Mouse (Mus musculus) midbrain, postnatal 0 days (tissue): ENCODE data around the gene Rbm24. TPM values are rescaled to one million over a fixed set of nuclear protein-coding genes. Genes with fewer than 3 reads are reported as not detected.

Source experiments
- ATAC-seq: fragments of 200-750 bp; cut with Nextera tagmentation; 2 replicates; pipeline ENCODE4 v1.8.0; 2017; ENCODE audit warnings: moderate number of reproducible peaks, mild to moderate bottlenecking, moderate TSS enrichment, moderate library complexity; ENCODE audit not compliant: low FRiP score
- DNase-seq: peaks from one replicate; pipeline ENCODE4 v3.0.0-alpha.2; 2015; ENCODE audit warnings: low spot score
- H3K27ac ChIP-seq: fragments of 300-500 bp; sonication (generic); 2 replicates; pipeline ENCODE4 v1.5.1; 2014; ENCODE audit warnings: low read depth, mild to moderate bottlenecking, low read length, mixed read lengths
- H3K27me3 ChIP-seq: fragments of 300-500 bp; sonication (generic); 2 replicates; pipeline ENCODE4 v1.6.1; 2014; ENCODE audit warnings: low read length, control low read depth, mixed read lengths; ENCODE audit not compliant: insufficient read depth
- H3K36me3 ChIP-seq: fragments of 300-500 bp; sonication (generic); 2 replicates; pipeline ENCODE4 v1.6.1; 2014; ENCODE audit warnings: low read length, control low read depth, mixed read lengths; ENCODE audit not compliant: insufficient read depth
- H3K4me1 ChIP-seq: fragments of 300-500 bp; sonication (generic); 2 replicates; pipeline ENCODE4 v1.6.1; 2014; ENCODE audit warnings: mild to moderate bottlenecking, control low read depth, antibody characterized with exemption, low read length, mixed read lengths; ENCODE audit not compliant: insufficient read depth
- H3K4me2 ChIP-seq: fragments of 300-500 bp; sonication (generic); 2 replicates; pipeline ENCODE4 v1.6.1; 2014; ENCODE audit warnings: low read depth, mild to moderate bottlenecking, low read length, mixed read lengths; ENCODE audit not compliant: poor library complexity, severe bottlenecking
- H3K4me3 ChIP-seq: fragments of 300-500 bp; sonication (generic); 2 replicates; pipeline ENCODE4 v1.5.1; 2014; ENCODE audit warnings: low read depth, mild to moderate bottlenecking, low read length, moderate library complexity
- H3K9ac ChIP-seq: fragments of 300-500 bp; sonication (generic); replicated peaks from 2 replicates; pipeline ENCODE4 v1.6.1; 2014; ENCODE audit warnings: mild to moderate bottlenecking, low read length, moderate library complexity, mixed read lengths; ENCODE audit not compliant: poor library complexity, severe bottlenecking
- H3K9me3 ChIP-seq: fragments of 300-500 bp; sonication (generic); 2 replicates; pipeline ENCODE4 v1.6.1; 2016; ENCODE audit warnings: low read length, control low read depth
- CTCF ChIP-seq: IDR thresholded peaks from 2 replicates; pipeline ENCODE4 v1.5.1; 2016; ENCODE audit warnings: antibody characterized with exemption, mild to moderate bottlenecking
- WGBS: fragments of 180-500 bp; shearing (Covaris S2); extraction: QIAGEN DNeasy Blood & Tissue Kit; methylation state at CpG from one replicate; pipeline ENCODE4 v1.1.7; 2014; 5-methylcytosine and 5-hydroxymethylcytosine counted together
- polyA plus RNA-seq: library from polyadenylated mRNA; unstranded; fragments of >200 nt; fragmentation: Nextera tagmentation; extraction: Ambion mirVana; gene quantifications from 2 replicates; pipeline ENCODE4 v1.2.1, GENCODE M21; 2015
- total RNA-seq: library from RNA; depleted of rRNA; stranded (reverse); fragments of >200 nt; gene quantifications from 2 replicates; pipeline ENCODE4 v1.2.3, GENCODE M21; 2014

Rbm24 gene
- total and polyA plus RNA-seq, 2 experiments from 2014 or later = 4.0 to 20.1 TPM

- DNase-seq (peak; percentile 62), ATAC-seq (no peak)
- no peaks in the 10 kb centered on the region for H3K36me3 ChIP-seq
- no peak for TF ChIP-seq CTCF
- WGBS = 82% methylated on average over 8 of the region's 8 CpGs
- H3K4me2 ChIP-seq = no peak overlapping the region
- H3K9ac ChIP-seq = no peak overlapping the region
- no peak overlapping the region for H3K27ac ChIP-seq
- no peaks in the 10 kb centered on the region for H3K9me3 ChIP-seq
- 0 out of 2 replicates have a peak, but pooled peaks cover 3% of the 10 kb centered on the region for H3K4me1 ChIP-seq
- no peaks in the 10 kb centered on the region for H3K27me3 ChIP-seq
- H3K4me3 ChIP-seq = no peak overlapping the region
Observed at GRCm38 (mm10) chr13:46416021-46416420, 2.2 kb upstream of the Rbm24 start.

DNA sequence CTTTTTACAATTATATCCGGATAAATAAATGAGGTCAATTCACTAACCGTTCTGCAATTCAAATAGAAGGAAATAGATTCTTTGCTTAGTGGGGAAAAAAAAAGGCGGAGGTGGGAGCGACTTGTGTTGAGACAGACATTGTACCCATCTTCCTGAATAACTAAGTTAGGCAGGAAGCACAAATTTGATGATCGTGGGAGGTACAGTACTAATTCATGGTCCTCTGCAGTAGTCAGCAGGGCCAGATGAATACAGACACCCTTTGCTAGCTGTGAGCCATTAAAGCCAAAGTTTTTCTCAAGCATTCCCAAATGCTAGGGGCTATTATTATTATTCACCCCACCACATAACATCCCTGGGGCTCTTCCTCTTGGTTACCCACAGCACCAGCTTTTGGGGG, 640 bp upstream of the Rbm24 start:
- no peaks in the 10 kb centered on the region for H3K36me3 ChIP-seq
- peak overlapping the region; percentile 97 for H3K4me2 ChIP-seq
- WGBS = 78% methylated on average over 5 of the region's 5 CpGs
- 0 out of 2 replicates have a peak, but pooled peaks cover 3% of the 10 kb centered on the region for H3K4me1 ChIP-seq
- H3K9ac ChIP-seq = 0 out of 2 replicates have a peak overlapping the region, but pooled peaks have one; percentile 77
- peak overlapping the region; percentile 57 for H3K4me3 ChIP-seq
- H3K27me3 ChIP-seq = no peaks in the 10 kb centered on the region
- H3K9me3 ChIP-seq = no peaks in the 10 kb centered on the region
- TF ChIP-seq CTCF = no peak
- DNase-seq = no peak
- H3K27ac ChIP-seq = peak overlapping the region; percentile 71
- no peak for ATAC-seq

DNA sequence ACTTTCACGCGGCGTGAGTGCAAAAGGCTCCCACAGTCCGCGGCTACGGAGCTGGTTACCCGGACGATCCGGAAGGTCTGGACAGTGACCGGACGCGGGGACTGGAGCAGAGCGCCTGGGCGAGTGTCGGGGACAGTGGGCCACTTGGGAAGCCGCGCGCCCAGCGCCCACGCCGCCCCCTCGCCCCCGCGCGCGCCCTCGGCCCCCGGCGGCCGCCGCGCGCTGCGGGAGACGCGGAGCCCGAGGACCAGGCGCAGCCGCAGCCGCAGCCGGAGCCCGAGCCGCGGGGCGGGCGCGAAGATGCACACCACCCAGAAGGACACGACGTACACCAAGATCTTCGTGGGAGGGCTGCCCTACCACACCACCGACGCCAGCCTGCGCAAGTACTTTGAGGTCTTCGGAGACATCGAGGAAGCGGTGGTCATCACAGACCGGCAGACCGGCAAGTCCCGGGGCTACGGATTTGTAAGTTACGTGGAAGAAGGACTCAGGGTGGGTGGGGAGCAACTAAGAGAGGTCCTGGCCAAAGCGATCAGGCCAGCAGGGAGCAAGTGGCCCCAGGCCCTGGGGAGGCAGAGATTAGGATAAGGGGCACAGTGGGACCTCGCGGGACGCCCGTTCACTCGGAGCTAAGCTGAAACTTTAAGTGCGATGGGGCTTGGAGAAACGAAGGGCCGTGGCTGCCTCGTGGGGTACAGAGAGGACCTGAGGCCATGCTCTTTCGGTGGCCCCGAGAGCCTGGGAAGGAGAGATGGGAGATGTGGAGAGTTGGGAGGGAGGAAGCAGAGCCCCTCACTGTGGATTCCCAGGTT, 704 bp downstream of the Rbm24 start:
- DNase-seq = peak; percentile 14

DNA sequence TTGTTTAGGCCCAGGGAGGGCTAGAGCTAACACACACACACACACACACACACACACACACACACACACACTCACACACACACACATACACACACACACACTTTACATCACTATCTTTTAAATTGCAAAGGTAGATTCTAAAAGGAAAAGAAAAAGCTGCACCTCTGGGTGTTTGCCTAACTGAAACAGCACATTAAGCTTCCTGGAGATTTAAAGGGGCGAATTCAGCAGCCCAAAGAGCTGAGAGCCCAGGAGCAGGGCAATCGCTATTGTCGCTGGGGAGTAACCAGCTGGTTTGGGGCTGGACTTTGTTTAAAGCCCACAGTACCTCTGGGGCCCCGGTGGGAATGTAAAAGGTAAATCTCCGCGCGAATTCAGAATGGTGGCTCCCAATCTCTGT, 1.4 kb downstream of the Rbm24 start:
- 9% methylated on average over 7 of the region's 7 CpGs for WGBS
- no peaks in the 10 kb centered on the region for H3K27me3 ChIP-seq
- 0 out of 2 replicates have a peak, but pooled peaks cover 3% of the 10 kb centered on the region for H3K4me1 ChIP-seq
- peak overlapping the region; percentile 57 for H3K4me3 ChIP-seq
- H3K36me3 ChIP-seq = no peaks in the 10 kb centered on the region
- H3K27ac ChIP-seq = no peak overlapping the region; the same call in 1 of the 2 replicates
- no peak for TF ChIP-seq CTCF
- DNase-seq (peak; percentile 16), ATAC-seq (no peak)
- H3K9ac ChIP-seq = peak overlapping the region; percentile 77
- H3K4me2 ChIP-seq = peak overlapping the region; percentile 97
- H3K9me3 ChIP-seq = no peaks in the 10 kb centered on the region

More for the DNA sequence above, 704 bp downstream of the Rbm24 start:
- ATAC-seq = peak; percentile 59
- H3K9ac ChIP-seq = peak overlapping the region; percentile 77
- WGBS = under 1% methylated on average over 68 of the region's 73 CpGs
- peak overlapping the region; percentile 57 for H3K4me3 ChIP-seq
- H3K27me3 ChIP-seq = no peaks in the 10 kb centered on the region
- H3K4me1 ChIP-seq = 0 out of 2 replicates have a peak, but pooled peaks cover 3% of the 10 kb centered on the region
- no peaks in the 10 kb centered on the region for H3K36me3 ChIP-seq
- peak overlapping the region; percentile 97 for H3K4me2 ChIP-seq
- no peak for TF ChIP-seq CTCF
- peak overlapping the region; percentile 71 for H3K27ac ChIP-seq
- no peaks in the 10 kb centered on the region for H3K9me3 ChIP-seq

- H3K4me1 ChIP-seq = 0 out of 2 replicates have a peak, but pooled peaks cover 3% of the 10 kb centered on the region
- peak overlapping the region; percentile 77; the same call in 1 of the 2 replicates for H3K9ac ChIP-seq
- no peaks in the 10 kb centered on the region for H3K9me3 ChIP-seq
- no peaks in the 10 kb centered on the region for H3K27me3 ChIP-seq
- ATAC-seq (no peak), DNase-seq (no peak)
- H3K4me3 ChIP-seq = peak overlapping the region; percentile 57
- peak overlapping the region; percentile 97 for H3K4me2 ChIP-seq
- TF ChIP-seq CTCF = no peak
- H3K36me3 ChIP-seq = peaks cover 3% of the 10 kb centered on the region; the same call in 1 of the 2 replicates
- H3K27ac ChIP-seq = no peak overlapping the region; the same call in 1 of the 2 replicates
- WGBS = 2% methylated on average over 3 of the region's 3 CpGs
Observed at GRCm38 (mm10) chr13:46420095-46420494, 1.9 kb downstream of the Rbm24 start.

DNA sequence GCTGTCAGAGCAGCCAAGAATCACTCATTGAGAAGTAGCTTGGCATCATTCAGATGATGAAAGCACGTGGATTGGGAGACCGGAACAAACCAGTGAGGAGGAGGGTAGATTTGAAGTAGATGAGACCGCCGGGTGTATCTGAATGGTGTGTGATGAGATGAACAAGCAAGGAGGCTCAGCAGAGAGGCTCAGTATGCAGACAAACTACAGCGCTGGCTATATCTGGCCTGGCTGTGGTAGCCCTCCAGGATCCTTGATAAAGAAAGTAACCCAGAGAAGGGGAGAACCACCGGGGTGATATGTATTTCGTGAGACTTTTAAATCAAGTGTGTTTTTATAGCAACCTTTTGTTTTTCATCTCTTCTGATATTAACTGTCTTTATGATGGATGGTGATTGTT, 5.6 kb downstream of the Rbm24 start:
- 0 out of 2 replicates have a peak, but pooled peaks cover 3% of the 10 kb centered on the region for H3K4me1 ChIP-seq
- no peaks in the 10 kb centered on the region for H3K27me3 ChIP-seq
- H3K4me3 ChIP-seq = no peak overlapping the region
- H3K27ac ChIP-seq = no peak overlapping the region
- H3K9ac ChIP-seq = no peak overlapping the region
- ATAC-seq = no peak
- no peaks in the 10 kb centered on the region for H3K9me3 ChIP-seq
- TF ChIP-seq CTCF = no peak
- DNase-seq = no peak
- 98% methylated on average over 7 of the region's 7 CpGs for WGBS
- peaks cover 4% of the 10 kb centered on the region for H3K36me3 ChIP-seq
- no peak overlapping the region for H3K4me2 ChIP-seq
